Mouse (Mus musculus): ENCODE measurements around the gene Frmd4b.

Gene Frmd4b

GRCm38 (mm10) chr6:97578210-97578609, 39.1 kb downstream of the Frmd4b start:
- DNase-seq = no peak

DNA sequence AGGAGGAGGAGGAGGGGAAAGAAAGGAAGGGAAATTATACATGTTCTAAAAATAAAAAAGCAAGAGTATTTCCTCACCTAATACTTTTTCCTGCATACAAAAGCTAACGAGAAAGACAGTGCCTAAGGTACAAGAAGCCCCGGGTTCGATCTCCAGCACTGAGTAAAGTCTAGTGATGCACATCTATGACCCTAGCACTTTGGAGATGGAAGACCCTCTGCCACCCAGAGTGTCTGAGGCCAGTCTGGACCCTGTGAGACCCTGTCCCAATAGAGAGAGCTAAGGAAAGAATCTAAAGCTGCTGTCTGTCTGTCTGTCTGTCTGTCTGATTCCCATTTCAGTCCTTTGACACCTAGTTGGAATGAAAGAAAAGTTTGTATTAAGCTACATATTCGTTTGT, 40.0 kb downstream of the Frmd4b start:
- DNase-seq = no peak

- no peak for DNase-seq
These were observed 40.6 kb downstream of the Frmd4b start for GRCm38 (mm10) chr6:97576565-97577346.

DNA sequence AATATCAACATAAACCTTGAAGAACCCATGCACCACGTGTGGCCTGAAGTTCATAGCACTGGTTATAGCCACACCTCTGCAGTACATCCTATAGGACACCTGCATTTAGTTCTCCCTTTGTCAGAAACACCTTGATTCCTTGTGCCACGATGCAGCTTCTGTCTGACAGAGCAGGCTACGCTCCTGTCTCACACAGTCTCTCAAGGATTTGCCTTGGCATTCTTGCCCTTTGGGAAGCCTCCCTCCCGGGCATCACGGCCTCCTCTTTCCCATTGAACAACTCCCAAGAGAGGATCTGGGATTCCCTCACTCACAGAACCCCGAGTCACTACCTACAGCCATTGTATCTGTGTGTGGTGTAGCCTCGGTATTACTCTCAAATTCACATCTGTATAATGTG, 41.2 kb downstream of the Frmd4b start:
- DNase-seq = no peak

DNA sequence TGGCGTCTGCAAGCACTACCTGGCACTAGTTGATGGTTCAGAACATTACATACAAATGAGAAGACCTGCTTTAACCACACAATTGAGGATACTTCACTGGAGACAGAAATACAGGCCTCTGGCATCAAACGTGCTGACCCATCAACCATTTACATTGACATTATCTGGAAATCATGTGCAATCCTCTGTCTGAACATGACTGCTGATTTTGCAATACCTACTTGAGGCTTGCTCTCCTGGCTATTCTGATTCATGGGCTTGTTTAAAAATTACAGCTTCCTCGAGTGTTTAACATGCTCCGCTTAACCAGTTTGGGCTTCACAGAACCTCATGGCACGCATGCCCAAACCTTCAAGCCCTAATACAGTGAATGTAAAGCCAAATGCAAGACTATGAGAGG, 42.4 kb downstream of the Frmd4b start:
- no peak for DNase-seq

DNA sequence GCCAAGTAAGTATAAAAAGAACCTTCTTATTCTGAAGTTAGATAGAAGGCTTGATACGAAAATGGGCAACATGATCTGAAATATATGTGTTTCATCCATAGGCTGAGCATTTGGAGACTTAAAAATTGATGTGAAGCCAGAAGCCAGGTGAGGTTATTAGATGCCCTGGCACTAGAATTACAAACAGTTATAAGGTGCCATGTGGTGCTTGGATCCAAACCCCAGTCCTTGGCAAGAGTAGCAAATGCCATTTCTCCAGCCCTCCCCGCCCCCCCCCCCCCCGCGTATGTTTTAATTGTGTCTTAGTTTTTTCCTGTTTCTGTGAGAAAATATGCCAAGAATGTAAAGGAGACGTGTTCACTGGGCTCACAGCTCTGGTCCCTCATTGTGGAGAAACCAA, 45.1 kb downstream of the Frmd4b start:
- DNase-seq = no peak

DNA sequence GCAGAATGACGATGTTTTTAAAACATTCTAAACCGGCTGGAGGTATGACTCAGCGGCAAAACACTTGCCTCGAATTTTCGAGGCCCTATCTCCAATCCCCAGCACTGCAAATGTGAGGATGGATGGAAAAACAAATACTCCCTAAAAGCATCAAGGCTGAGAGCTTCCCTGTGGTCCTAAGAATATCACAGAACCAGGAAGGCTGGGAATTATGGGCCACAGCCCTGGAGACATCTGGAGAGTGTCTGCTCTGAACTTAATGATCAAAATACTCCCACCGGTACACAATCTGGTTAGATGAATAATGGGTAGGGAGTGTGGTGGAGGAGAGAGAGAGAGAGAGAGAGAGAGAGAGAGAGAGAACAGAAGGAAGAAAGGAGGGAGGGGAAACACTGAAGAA, 48.8 kb downstream of the Frmd4b start:
- DNase-seq = no peak

DNA sequence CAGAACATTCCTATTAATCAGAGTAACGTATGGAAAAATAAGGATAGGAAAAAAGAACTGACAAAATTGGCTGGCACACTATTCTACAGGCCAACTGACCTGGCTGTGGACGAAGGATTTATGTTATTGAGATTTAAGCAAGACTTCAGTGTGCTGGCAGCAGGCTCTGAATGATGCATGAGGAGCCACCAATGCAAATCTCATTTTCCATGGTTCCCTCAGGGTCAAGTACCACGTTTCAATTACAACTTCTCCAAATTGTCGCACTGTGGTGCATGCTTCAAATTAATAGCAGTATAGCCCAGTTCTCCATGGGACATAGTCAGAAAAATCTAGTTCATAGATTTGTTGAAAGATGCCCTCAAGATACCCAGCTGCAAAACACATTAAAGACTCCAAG, 50.6 kb downstream of the Frmd4b start:
- no peak for DNase-seq

DNA sequence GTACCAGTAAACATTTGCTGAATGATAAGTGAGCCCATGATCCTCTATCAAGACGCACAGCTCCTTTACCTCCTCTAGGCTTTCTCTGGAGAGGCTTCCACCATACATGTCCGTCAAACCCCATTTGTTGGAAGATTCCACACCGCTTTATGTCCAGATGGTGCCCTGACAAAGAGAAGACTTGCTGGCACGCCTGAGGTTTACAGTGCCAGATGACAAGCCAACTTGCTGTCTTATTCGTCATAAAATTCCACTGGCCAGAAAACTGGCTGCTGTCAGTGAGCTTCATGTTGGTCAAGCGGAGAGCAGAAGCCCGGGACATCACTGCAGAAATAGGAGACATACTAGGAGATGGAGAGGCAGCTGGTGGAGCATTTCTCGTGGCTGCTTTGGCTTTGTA, 60.2 kb downstream of the Frmd4b start:
- no peak for DNase-seq

DNA sequence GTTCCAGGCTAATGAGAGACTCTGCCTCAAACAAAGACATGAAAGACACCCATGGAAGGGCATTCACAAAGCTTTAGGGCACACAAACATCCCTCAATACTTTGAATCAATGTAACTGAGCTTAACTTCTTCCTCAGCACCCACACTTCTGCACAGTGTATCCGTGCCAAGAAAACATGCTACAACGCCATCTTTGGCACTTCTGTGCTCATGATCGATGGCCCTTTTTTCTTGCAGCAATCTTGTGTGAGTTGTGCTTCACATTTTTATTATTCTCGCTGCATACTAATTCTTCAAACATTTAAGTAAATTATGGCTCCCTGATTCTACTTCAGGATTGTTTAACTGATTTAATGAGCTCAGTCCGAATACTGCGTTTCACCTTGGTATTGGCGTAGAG, 61.7 kb downstream of the Frmd4b start:
- no peak for DNase-seq

DNA sequence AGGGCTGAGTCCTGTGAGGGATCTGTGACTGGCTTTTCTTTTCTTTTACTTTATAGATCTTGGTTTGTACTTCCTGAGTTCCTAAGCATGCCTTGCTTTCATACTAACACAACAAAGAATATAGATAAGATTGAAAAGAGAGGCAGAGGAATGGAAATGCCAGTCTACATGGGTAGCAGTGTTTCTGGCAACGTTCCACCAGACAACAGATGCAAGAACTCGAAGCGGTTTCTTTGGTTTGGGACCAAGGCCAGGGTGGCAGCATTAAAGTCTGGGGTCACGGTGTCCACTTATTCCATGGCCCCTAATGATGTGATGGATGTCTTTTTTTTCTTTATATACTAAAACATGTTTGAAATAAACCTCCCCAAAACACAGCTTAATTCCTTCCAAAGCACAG, 63.9 kb downstream of the Frmd4b start:
- no peak for DNase-seq

GRCm38 (mm10) chr6:97552573-97552972, 64.8 kb downstream of the Frmd4b start:
- no peak for DNase-seq

DNA sequence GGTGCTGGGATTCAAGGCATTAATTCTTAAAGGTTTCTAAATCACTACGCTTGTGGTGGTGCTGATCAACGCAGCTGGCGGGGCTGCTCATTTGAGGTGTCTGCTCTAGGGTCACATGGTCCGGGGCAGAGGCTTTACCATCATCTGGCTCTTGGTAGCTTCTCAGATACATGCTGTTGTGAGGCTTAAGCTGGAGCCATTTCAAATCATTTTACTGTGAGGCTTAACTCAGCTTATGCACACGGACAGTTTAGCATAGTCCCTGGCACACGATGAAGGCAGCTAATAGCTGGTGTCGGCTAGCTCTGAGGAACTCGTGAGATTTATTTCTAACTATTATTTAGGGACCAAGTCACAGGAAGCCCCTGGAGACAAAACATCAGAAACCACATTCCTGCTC, 65.5 kb downstream of the Frmd4b start:
- no peak for DNase-seq

GRCm38 (mm10) chr6:97551161-97551560, 66.2 kb downstream of the Frmd4b start:
- DNase-seq = no peak

DNA sequence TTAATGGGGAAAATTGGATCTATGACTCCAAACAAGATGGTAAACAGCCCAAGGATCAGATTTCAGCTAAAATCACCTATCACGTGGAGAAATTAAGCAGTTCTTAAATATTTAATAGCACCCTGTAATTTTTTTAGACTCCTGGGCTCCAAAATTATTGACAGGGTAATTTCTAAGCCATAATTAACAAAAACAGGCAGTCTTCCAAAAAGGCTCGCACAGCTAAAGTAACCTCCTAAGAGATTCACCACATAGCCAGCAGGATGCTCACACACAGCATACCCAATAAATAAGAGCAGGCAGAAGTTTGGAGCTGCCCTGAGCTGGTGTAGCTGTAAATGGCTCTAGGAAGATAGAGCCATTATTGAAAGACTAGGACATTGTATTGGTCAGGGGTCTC, 76.9 kb downstream of the Frmd4b start:
- no peak for DNase-seq

DNA sequence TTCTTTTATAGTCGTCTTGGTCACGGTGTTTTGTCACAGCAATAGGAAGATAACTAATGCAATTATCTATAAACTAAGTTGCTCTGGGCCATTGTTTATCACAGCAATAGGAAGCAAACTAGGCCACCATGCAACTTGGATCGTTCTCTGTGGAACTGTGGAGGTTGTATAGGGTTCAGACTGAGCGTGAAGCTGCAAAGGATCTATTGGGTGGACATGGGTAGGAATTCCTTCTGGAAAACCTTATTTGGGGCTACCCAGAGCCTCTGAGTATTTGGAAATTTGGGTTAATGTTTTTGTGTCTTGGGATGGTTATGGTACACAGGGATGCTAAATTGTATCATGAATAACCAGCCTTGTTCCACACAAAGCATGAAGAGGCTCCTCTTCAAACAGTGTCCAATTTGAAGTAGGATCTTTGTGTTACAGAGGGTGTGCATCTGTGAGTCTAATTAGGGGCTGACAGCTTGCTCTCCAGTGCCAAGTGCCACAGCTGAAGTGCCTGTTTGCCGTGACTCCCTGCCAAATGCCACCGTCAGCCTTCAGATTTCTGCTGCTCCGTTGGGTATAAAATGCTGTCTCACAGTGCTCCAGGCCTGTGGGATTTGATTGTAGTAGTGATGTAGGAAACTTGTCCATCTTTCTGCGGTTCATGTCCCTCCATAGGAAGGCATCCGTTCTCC, 81.4 kb downstream of the Frmd4b start:
- DNase-seq = no peak

- DNase-seq = no peak
These were observed 86.3 kb downstream of the Frmd4b start for GRCm38 (mm10) chr6:97531043-97531442.

DNA sequence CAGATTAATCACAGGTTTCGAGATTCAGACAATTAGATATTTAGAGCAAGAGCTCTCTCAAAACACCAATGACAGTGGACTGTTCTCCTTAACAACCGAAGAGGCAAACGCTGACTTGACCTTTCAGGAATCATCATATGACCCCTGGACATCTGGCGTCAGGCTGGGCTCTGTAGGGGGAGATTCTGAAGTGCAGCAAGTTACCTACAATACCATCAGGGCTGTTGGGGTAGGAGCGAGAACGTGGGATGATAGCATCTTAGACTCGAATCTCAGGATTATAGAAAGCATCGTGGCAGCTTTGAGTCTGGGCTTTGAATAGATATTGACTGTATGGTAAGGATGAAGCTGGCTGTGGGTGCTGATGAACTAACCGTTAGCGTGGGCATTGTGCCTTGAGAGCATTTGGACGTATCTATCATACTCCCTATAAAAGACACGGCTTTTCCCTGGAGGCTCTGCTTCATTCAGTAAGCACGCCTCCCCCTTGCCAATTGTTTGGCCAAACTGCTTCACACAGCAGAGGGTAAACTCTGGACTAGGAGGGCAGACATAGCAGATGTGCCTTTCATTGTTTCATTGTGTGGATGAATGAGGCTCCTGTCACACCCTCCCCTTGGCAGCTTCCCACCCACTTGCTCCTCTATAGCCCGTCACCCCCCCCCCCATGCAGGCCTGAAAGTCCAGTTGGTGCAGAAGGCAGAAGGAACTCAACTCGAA, 88.2 kb downstream of the Frmd4b start:
- DNase-seq = no peak

- no peak for DNase-seq
These were observed 91.2 kb downstream of the Frmd4b start for GRCm38 (mm10) chr6:97526092-97526491.

GRCm38 (mm10) chr6:97523118-97523517, 94.2 kb downstream of the Frmd4b start:
- peak; percentile 69 for DNase-seq

GRCm38 (mm10) chr6:97521279-97522038, 95.9 kb downstream of the Frmd4b start:
- DNase-seq = no peak

DNA sequence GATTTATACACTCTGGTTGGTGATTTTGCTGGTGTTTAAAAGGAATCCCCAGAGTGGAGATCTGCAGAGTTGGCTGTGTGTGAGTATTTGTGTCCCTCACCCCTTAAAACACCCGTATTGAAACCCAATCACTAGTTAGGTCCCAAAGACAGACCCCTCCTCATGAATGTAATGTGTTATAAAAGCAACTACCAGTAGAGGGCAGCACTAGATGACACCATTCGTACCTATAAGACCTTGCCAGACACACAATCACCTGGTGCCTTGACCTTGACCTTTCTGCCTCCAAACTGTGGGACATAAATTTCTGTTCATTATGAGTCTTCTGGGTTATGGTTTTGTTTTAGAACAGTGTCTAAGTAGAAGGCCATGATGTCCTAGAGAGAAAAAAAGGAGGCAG, 96.8 kb downstream of the Frmd4b start:
- DNase-seq = no peak

DNA sequence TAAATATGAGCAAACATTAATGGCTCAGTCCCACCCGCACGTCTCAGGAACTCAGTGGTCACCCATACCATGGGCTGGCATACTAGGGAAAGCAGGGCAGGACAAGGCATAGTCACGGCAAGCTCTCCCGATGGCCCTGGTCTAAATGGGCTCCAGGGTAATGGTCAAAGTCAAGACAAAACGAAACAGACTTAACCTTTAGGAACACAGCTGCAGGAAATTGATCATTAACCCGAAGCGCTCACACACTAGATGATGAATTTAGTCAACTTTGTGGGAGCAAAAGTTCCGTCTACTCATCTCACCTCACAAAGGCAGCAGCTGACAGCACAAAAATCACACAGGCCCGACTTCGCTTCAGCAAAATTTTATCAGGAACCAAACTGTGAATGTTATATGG, 97.8 kb downstream of the Frmd4b start:
- no peak for DNase-seq
